Comparison of ENCODE assay signal across 8 mouse cellular contexts in the genomic region with DNA sequence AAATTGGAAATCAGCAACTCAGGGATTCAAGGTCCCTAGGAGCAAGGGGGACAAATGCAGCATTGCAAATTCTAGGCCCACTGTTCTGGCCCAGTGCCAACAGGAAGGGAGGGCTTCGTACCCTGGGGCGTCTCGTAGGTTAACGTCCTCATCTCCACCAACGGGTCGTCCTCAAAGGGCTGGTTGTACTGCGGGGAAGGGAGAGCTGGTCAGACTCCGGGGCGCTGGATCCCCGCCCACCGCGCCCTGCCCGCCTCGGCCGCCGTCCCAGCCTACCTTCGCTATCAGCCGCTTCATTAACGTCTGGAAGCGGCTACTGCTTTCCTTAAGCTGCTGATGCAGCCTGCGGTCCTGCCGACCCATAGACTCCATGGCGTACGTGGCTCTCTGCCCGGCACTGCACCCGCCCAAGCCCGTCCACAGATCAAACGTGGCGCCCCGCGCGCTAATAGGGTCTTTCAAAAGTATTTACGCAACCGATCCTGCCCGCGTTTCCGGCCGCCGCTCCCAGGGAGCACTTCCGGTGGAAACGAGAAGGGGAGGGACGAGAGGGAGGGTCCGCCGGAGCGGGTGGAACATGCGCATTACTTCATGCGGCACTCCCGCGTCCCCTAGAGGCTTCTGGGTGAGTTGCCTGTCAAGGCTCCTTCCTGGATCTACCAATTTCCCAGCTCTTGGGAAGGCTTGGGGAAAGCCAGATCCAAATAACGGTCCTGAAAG. TPM values are rescaled to one million over a fixed set of nuclear protein-coding genes. Genes with fewer than 3 reads are reported as not detected.
DNase-seq lines count a peak whose midpoint lies in the region; ATAC-seq and TF ChIP-seq lines count a peak whose summit lies in the region.

TSS of gene Hjurp (minus strand) at position 536 of the 720 bp plus-strand sequence.
TSS of gene Trpm8 (plus strand) at position 564 of the 720 bp plus-strand sequence.

- peak; percentile 94 for ATAC-seq in frontal cortex, adult (ENCODE audit: low TSS enrichment)
- ATAC-seq in lung, postnatal 0 days, result peak; percentile 96

- H3K4me1 ChIP-seq in hindbrain, embryonic 10.5 days (replicated peaks), result peaks cover 19% of the 10 kb centered on the region
- peaks cover 16% of the 10 kb centered on the region; the same call in 1 of the 2 replicates for H3K4me1 ChIP-seq in lung, postnatal 0 days (ENCODE audit: insufficient read depth, low read depth, low read length)

- peak; percentile 100 for TF ChIP-seq CTCF in lung, postnatal 0 days (IDR thresholded peaks at IDR 0.05)

- H3K4me3 ChIP-seq in hindbrain, embryonic 10.5 days, result peak within 1 kb of the TSS; percentile 57
- peak within 1 kb of the TSS; percentile 65 for H3K4me3 ChIP-seq in lung, postnatal 0 days (ENCODE audit: low read depth, low read length)

- WGBS in hindbrain, embryonic 10.5 days, result under 1% methylated on average over 50 of the region's 50 CpGs
- WGBS in lung, postnatal 0 days, result 2% methylated on average over 50 of the region's 50 CpGs

- H3K4me2 ChIP-seq in lung, postnatal 0 days (replicated peaks; ENCODE audit: low read depth, low read length), result peak within 1 kb of the TSS; percentile 68

- no peaks in the 10 kb centered on the region for H3K27me3 ChIP-seq in hindbrain, embryonic 10.5 days (ENCODE audit: insufficient read depth, poor library complexity, severe bottlenecking)
- H3K27me3 ChIP-seq in lung, postnatal 0 days (replicated peaks; ENCODE audit: insufficient read depth, low read length), result no peaks in the 10 kb centered on the region

- DNase-seq in MN1 (ENCODE audit: low spot score), result peak; percentile 100
- peak; percentile 100 for DNase-seq in cerebellum, adult 9-10 months
- peak; percentile 100 for DNase-seq in hindbrain, embryonic 10.5 days (ENCODE audit: low spot score)
- peak; percentile 100 for DNase-seq in layer of hippocampus, adult 9-11 months
- peak; percentile 100 for DNase-seq in lung, postnatal 0 days (ENCODE audit: low spot score)
- DNase-seq in ovary, postnatal 14 days (ENCODE audit: low spot score), result peak; percentile 100
- DNase-seq in thymus, postnatal 14 days, result peak; percentile 100

- peak within 1 kb of the TSS; percentile 90 for H3K27ac ChIP-seq in hindbrain, embryonic 10.5 days
- H3K27ac ChIP-seq in lung, postnatal 0 days (ENCODE audit: low read length), result peak within 1 kb of the TSS; percentile 57

- no peak for TF ChIP-seq EP300 in lung, postnatal 0 days (IDR thresholded peaks at IDR 0.05)

- H3K36me3 ChIP-seq in hindbrain, embryonic 10.5 days, result peaks cover 38% of the 10 kb centered on the region
- peaks cover 6% of the 10 kb centered on the region; the same call in 1 of the 2 replicates for H3K36me3 ChIP-seq in lung, postnatal 0 days (ENCODE audit: insufficient read depth, low read length)

- H3K9ac ChIP-seq in lung, postnatal 0 days (replicated peaks; ENCODE audit: low read depth), result peak within 1 kb of the TSS; percentile 50

- H3K9me3 ChIP-seq in hindbrain, embryonic 10.5 days, result peaks cover 49% of the 10 kb centered on the region
- no peaks in the 10 kb centered on the region for H3K9me3 ChIP-seq in lung, postnatal 0 days (ENCODE audit: low read length)

RNA-seq across cellular contexts. Expression of gene Hjurp, which starts in this region (rescaled TPM):
- polyA plus RNA-seq in hindbrain, embryonic 10.5 days (2016; fragmentation: Nextera tagmentation; extraction: Ambion mirVana), result 169 and 205 TPM in 2 replicates
- 21.9 and 26.0 TPM in 2 replicates for polyA plus RNA-seq in lung, postnatal 0 days (2015; fragmentation: Nextera tagmentation; extraction: Ambion mirVana)

RNA-seq across cellular contexts. Expression of gene Trpm8, which starts in this region (rescaled TPM):
- not detected in 2 replicates for polyA plus RNA-seq in hindbrain, embryonic 10.5 days (2016; fragmentation: Nextera tagmentation; extraction: Ambion mirVana)
- polyA plus RNA-seq in lung, postnatal 0 days (2015; fragmentation: Nextera tagmentation; extraction: Ambion mirVana), result 0.05 TPM in 1 of 2 replicates, not detected in the other

Comparison
In these comparisons a context has a peak if more than half of its experiments do, and no peak if none do; other contexts are left out.
1. Peak in every context shown above with its lines: DNase-seq, ATAC-seq, H3K4me3 ChIP-seq and H3K27ac ChIP-seq.